Mouse (Mus musculus) lung, postnatal 0 days (tissue): ENCODE results near the gene Adra2b. TPM values are rescaled to one million over a fixed set of nuclear protein-coding genes. Genes with fewer than 3 reads are reported as not detected.
A peak's percentile ranks its signal among the peaks of the same experiment; 100 is the strongest.

ENCODE experiments used
- ATAC-seq: fragments of 200-750 bp; cut with Nextera tagmentation; 2 replicates; pipeline ENCODE4 v1.8.0; 2017; ENCODE audit warnings: moderate library complexity
- DNase-seq: peaks from one replicate; pipeline ENCODE4 v3.0.0-alpha.2; 2016; ENCODE audit warnings: low spot score
- H3K27ac ChIP-seq: fragments of 300-500 bp; sonication (generic); 2 replicates; pipeline ENCODE4 v1.5.1; 2014; ENCODE audit warnings: antibody characterized with exemption, mild to moderate bottlenecking, low read length, mixed read lengths
- H3K27me3 ChIP-seq: fragments of 300-500 bp; sonication (generic); replicated peaks from 2 replicates; pipeline ENCODE4 v1.6.1; 2014; ENCODE audit warnings: low read length, mixed read lengths; ENCODE audit not compliant: insufficient read depth
- H3K36me3 ChIP-seq: fragments of 300-500 bp; sonication (generic); 2 replicates; pipeline ENCODE4 v1.6.1; 2014; ENCODE audit warnings: low read length, mixed read lengths; ENCODE audit not compliant: insufficient read depth
- H3K4me1 ChIP-seq: fragments of 300-500 bp; sonication (generic); 2 replicates; pipeline ENCODE4 v1.6.1; 2014; ENCODE audit warnings: antibody characterized with exemption, low read depth, low read length, mixed read lengths; ENCODE audit not compliant: insufficient read depth
- H3K4me2 ChIP-seq: fragments of 300-500 bp; sonication (generic); replicated peaks from 2 replicates; pipeline ENCODE4 v1.6.1; 2014; ENCODE audit warnings: low read depth, mild to moderate bottlenecking, low read length, moderate library complexity, mixed read lengths
- H3K4me3 ChIP-seq: fragments of 300-500 bp; sonication (generic); 2 replicates; pipeline ENCODE4 v1.5.1; 2014; ENCODE audit warnings: low read depth, low read length
- H3K9ac ChIP-seq: fragments of 300-500 bp; sonication (generic); replicated peaks from 2 replicates; pipeline ENCODE4 v1.6.1; 2014; ENCODE audit warnings: low read depth, mild to moderate bottlenecking
- H3K9me3 ChIP-seq: fragments of 300-500 bp; sonication (generic); 2 replicates; pipeline ENCODE4 v1.6.1; 2016; ENCODE audit warnings: low read length, mixed read lengths
- CTCF ChIP-seq: IDR thresholded peaks from 2 replicates; pipeline ENCODE4 v1.5.1; 2016; ENCODE audit warnings: antibody characterized with exemption, mild to moderate bottlenecking
- EP300 ChIP-seq: IDR thresholded peaks from 2 replicates; pipeline ENCODE4 v1.6.1; 2016; ENCODE audit warnings: antibody characterized with exemption, mild to moderate bottlenecking, control low read depth
- WGBS: fragments of 180-500 bp; shearing (Covaris S2); extraction: QIAGEN DNeasy Blood & Tissue Kit; methylation state at CpG from one replicate; pipeline ENCODE4 v1.1.7; 2014; 5-methylcytosine and 5-hydroxymethylcytosine counted together
- polyA plus RNA-seq: library from polyadenylated mRNA; unstranded; fragments of >200 nt; fragmentation: Nextera tagmentation; extraction: Ambion mirVana; gene quantifications from 2 replicates; pipeline ENCODE4 v1.2.1, GENCODE M21; 2015

The Adra2b gene
- polyA plus RNA-seq, 1 experiment from 2014 or later = 0.30 TPM

DNA sequence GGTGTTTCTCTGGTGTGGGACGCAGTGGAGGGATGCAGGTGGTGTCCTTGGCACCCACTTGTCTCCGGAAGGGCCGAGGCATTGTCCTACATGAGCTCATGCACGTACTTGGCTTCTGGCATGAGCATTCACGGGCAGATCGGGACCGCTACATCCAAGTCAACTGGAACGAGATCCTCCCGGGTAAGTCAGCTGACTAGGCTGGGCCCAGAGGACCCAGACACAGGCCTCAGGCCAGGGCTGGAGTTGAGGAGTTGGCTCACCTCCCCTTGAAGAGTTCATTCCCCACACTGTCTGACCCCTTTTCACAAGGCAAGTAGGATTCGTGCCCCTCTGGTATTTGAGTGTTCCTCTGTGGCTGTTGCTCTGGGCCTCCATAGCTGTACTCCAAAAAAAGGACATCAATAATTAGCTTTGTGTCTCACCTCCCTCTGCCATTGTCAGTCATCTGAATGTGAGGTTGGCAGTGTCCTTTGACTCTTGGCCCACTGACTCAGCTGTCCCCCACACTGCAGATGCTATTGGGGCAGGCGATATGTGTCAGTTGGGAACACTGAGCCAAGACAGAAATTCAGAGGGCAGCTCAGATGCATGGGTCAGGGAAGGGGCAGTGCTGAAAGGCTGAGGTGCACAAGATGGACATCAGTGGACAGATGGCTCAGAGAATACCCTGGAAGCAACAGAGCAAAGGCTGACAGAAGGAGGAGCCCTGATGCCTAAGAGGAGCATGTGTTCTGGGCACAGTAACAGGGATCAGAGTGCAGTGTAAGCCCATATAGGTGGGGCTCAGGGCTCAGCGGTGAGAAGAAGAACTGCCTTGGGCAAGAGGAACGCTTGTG, 15.6 kb upstream of the Adra2b start:
- no peak overlapping the region for H3K27ac ChIP-seq
- no peaks in the 10 kb centered on the region for H3K9me3 ChIP-seq
- no peak overlapping the region for H3K4me3 ChIP-seq
- no peak overlapping the region for H3K9ac ChIP-seq
- H3K4me2 ChIP-seq = no peak overlapping the region
- WGBS = 73% methylated on average over 13 of the region's 13 CpGs
- DNase-seq = no peak
- ATAC-seq = no peak
- no peak for TF ChIP-seq EP300
- no peak for TF ChIP-seq CTCF
- H3K4me1 ChIP-seq = no peaks in the 10 kb centered on the region
- H3K36me3 ChIP-seq = no peaks in the 10 kb centered on the region
- no peaks in the 10 kb centered on the region for H3K27me3 ChIP-seq

DNA sequence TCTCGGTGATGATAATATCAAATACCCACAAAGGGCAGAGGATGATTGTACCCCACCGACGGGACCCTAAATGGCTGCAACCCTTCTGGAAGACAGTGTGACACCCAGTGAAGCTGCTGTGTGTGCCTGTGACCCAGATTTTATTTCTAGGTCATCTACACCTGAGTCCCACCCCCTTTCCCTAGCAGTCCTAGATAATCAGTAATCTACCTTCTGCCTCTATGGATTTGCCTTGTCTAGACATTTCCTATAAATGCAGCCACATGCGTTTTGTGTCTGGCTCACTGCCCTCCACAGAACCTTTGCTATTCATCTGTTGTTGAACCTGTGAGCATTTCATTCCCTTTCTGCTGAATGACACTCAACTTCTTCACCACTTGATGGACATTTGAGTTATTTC, 9.1 kb upstream of the Adra2b start:
- Histone ChIP-seq H3K9ac (no peak overlapping the region), H3K4me3 (no peak overlapping the region), H3K36me3 (no peaks in the 10 kb centered on the region), H3K27me3 (no peaks in the 10 kb centered on the region), H3K4me1 (no peaks in the 10 kb centered on the region), H3K4me2 (no peak overlapping the region), H3K9me3 (no peaks in the 10 kb centered on the region), H3K27ac (no peak overlapping the region)
- DNase-seq = no peak
- 84% methylated on average over 4 of the region's 4 CpGs for WGBS
- TF ChIP-seq EP300 (no peak), CTCF (no peak)
- ATAC-seq = no peak

DNA sequence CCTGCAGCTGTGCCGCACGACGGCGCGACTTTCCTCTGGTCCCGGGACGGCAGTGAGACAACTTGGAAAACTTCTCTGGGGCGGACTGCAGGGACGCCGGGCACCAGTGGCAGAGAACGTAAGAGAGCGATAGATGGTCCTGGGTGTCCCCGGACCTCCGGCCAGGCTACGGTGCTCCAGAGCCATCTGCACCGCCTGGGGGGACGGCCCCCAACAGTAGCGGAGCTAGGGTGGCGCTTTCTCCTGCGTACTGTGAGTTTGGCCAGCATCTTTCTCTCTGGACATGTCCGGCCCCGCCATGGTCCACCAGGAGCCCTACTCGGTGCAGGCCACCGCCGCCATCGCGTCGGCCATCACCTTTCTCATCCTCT, 259 bp downstream of the Adra2b start:
- no peak overlapping the region for H3K9ac ChIP-seq

DNA sequence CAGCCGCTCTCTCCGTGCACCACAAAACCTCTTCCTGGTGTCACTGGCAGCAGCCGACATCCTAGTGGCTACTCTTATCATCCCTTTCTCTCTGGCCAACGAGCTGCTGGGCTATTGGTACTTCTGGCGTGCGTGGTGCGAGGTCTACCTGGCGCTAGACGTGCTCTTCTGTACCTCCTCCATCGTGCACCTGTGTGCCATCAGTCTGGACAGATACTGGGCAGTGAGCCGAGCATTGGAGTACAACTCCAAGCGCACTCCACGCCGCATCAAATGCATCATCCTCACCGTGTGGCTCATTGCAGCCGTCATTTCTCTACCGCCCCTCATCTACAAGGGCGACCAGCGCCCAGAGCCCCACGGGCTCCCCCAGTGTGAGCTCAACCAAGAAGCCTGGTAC, 688 bp downstream of the Adra2b start:
- no peak overlapping the region for H3K9ac ChIP-seq
- DNase-seq (no peak), ATAC-seq (no peak)
- TF ChIP-seq EP300 (no peak), CTCF (no peak)
- H3K9me3 ChIP-seq = no peaks in the 10 kb centered on the region
- H3K4me2 ChIP-seq = peak overlapping the region; percentile 57
- no peaks in the 10 kb centered on the region for H3K36me3 ChIP-seq
- H3K27me3 ChIP-seq = peaks cover 48% of the 10 kb centered on the region
- 2% methylated on average over 20 of the region's 20 CpGs for WGBS
- peak overlapping the region; percentile 37; the same call in 1 of the 2 replicates for H3K4me3 ChIP-seq
- H3K4me1 ChIP-seq = peaks cover 4% of the 10 kb centered on the region; the same call in 1 of the 2 replicates
- H3K27ac ChIP-seq = no peak overlapping the region

More for the DNA sequence above, 259 bp downstream of the Adra2b start:
- ATAC-seq (0 out of 2 replicates have a peak, but pooled peaks have one; percentile 7), DNase-seq (no peak)
- Histone ChIP-seq H3K27me3 (peaks cover 48% of the 10 kb centered on the region), H3K4me2 (peak overlapping the region; percentile 57), H3K27ac (no peak overlapping the region), H3K4me3 (peak overlapping the region; percentile 37), H3K36me3 (no peaks in the 10 kb centered on the region), H3K4me1 (peaks cover 4% of the 10 kb centered on the region; the same call in 1 of the 2 replicates), H3K9me3 (no peaks in the 10 kb centered on the region)
- TF ChIP-seq EP300 (no peak), CTCF (no peak)
- WGBS = under 1% methylated on average over 21 of the region's 28 CpGs

DNA sequence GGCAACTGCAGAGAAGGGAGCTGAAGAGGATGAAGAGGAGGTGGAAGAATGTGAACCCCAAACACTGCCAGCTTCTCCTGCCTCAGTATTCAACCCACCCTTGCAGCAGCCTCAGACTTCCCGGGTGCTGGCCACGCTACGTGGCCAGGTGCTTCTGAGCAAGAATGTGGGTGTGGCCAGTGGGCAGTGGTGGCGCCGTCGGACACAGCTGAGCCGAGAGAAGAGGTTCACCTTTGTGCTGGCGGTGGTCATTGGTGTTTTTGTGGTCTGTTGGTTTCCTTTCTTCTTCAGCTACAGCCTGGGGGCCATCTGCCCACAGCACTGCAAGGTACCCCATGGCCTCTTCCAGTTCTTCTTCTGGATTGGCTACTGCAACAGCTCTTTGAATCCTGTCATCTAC, 1.4 kb downstream of the Adra2b start:
- H3K9ac ChIP-seq = no peak overlapping the region
- no peaks in the 10 kb centered on the region for H3K9me3 ChIP-seq
- H3K4me1 ChIP-seq = peaks cover 4% of the 10 kb centered on the region; the same call in 1 of the 2 replicates
- H3K27ac ChIP-seq = no peak overlapping the region
- 12% methylated on average over 8 of the region's 8 CpGs for WGBS
- H3K4me3 ChIP-seq = no peak overlapping the region
- peaks cover 48% of the 10 kb centered on the region for H3K27me3 ChIP-seq
- ATAC-seq = peak; percentile 32; the same call in 1 of the 2 replicates
- peak; percentile 30 for DNase-seq
- H3K36me3 ChIP-seq = no peaks in the 10 kb centered on the region
- TF ChIP-seq EP300 (no peak), CTCF (no peak)
- H3K4me2 ChIP-seq = 0 out of 2 replicates have a peak overlapping the region, but pooled peaks have one; percentile 3

DNA sequence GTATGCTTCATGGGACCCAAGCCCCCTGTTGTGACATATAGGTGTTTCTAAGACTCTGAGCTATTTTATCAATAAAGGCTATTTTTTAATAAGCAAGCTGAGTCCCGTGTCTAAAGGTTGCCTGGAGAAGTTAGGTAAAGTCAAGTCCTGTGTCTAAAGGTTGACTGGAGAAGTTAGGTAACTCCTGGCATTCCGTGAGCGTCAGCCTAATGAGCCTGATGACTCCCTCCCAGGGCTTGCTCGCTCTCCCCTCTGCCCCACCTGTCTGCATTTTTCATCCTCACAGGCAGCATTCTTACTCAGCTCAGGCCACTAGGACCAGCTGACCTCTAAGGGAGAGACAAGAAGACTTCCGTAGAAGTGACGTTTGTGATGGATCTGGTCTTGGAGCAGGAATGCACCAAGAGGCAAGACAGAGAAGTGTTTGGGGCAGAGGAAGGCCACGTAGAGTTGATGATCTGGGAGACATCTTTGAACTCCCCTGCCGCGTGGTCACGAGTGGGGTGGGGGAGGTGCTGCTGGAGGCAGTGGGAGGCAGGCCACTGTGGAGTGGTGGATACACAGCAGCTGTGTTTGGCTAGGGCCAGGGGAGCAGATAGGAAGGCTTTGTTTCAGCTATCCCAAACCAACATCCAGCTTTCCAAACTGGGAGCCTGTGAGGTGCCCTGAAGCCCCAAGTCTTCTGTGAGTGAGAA, 4.3 kb downstream of the Adra2b start:
- Histone ChIP-seq H3K4me1 (peaks cover 4% of the 10 kb centered on the region; the same call in 1 of the 2 replicates), H3K4me2 (no peak overlapping the region), H3K9me3 (no peaks in the 10 kb centered on the region), H3K4me3 (no peak overlapping the region), H3K27ac (no peak overlapping the region), H3K9ac (no peak overlapping the region), H3K27me3 (peaks cover 48% of the 10 kb centered on the region), H3K36me3 (no peaks in the 10 kb centered on the region)
- DNase-seq = no peak
- no peak for TF ChIP-seq CTCF
- TF ChIP-seq EP300 = no peak
- ATAC-seq = no peak
- 23% methylated on average over 10 of the region's 10 CpGs for WGBS
